Mouse (Mus musculus) MEL (cell line): ENCODE results near the gene Pycr2. TPM values are rescaled to one million over a fixed set of nuclear protein-coding genes. Genes with fewer than 3 reads are reported as not detected.

ENCODE experiments used
- DNase-seq: peaks from one replicate; pipeline ENCODE4 v3.0.0; 2011; ENCODE audit warnings: low read depth, low spot score
- H3K27ac ChIP-seq: 2 replicates; pipeline ENCODE4 v1.5.1; 2012; ENCODE audit warnings: low read depth, mild to moderate bottlenecking, control low read depth, low read length, moderate library complexity; ENCODE audit not compliant: control insufficient read depth
- H3K27me3 ChIP-seq, 2 experiments: fragments of 150-350 bp in 1 of 2; sonication (generic) in 1 of 2; 2 replicates each; pipeline ENCODE4 v1.6.1; 2012; ENCODE audit warnings: low read length in 2 of 2, mild to moderate bottlenecking in 2 of 2, improper control_type of control experiment in 1 of 2, moderate library complexity in 1 of 2; ENCODE audit not compliant: insufficient read depth in 2 of 2, control insufficient read depth in 1 of 2
- H3K36me3 ChIP-seq, 2 experiments: 2 replicates each; pipeline ENCODE4 v1.6.1; 2012 to 2014; ENCODE audit warnings: low read length in 2 of 2, improper control_type of control experiment in 1 of 2, inconsistent platforms in 1 of 2, mild to moderate bottlenecking in 1 of 2; ENCODE audit not compliant: insufficient read depth in 2 of 2, control insufficient read depth in 1 of 2
- H3K4me1 ChIP-seq, 2 experiments: fragments of 150-350 bp in 1 of 2; sonication (generic) in 1 of 2; 2 replicates each; pipeline ENCODE4 v1.6.1; 2012; ENCODE audit warnings: low read length in 2 of 2, improper control_type of control experiment in 1 of 2, mild to moderate bottlenecking in 1 of 2; ENCODE audit not compliant: insufficient read depth in 2 of 2, control insufficient read depth in 1 of 2
- H3K4me3 ChIP-seq, 2 experiments: fragments of 150-350 bp in 1 of 2; sonication (generic) in 1 of 2; 2 replicates each; pipeline ENCODE4 v1.5.1; 2012; ENCODE audit warnings: low read depth in 2 of 2, low read length in 2 of 2, mild to moderate bottlenecking in 2 of 2, moderate library complexity in 2 of 2, control low read depth in 1 of 2, improper control_type of control experiment in 1 of 2; ENCODE audit not compliant: control insufficient read depth in 1 of 2, insufficient read depth in 1 of 2
- H3K79me2 ChIP-seq: 2 replicates; pipeline ENCODE4 v1.6.1; 2012; ENCODE audit warnings: mild to moderate bottlenecking, low read length, moderate library complexity; ENCODE audit not compliant: control insufficient read depth, poor library complexity, insufficient read depth
- H3K9ac ChIP-seq: 2 replicates; pipeline ENCODE4 v1.6.1; 2012; ENCODE audit warnings: low read depth, mild to moderate bottlenecking, control low read depth, low read length, moderate library complexity; ENCODE audit not compliant: control insufficient read depth, poor library complexity, severe bottlenecking
- H3K9me3 ChIP-seq: fragments of 150-350 bp; sonication (generic); replicated peaks from 2 replicates; pipeline ENCODE4 v1.6.1; 2012; ENCODE audit warnings: mild to moderate bottlenecking, low read length, improper control_type of control experiment, moderate library complexity; ENCODE audit not compliant: insufficient read depth
- CHD2 ChIP-seq: IDR thresholded peaks from 2 replicates; pipeline ENCODE4 v1.6.1; 2011; ENCODE audit warnings: low read length, improper control_type of control experiment
- E2F4 ChIP-seq: IDR thresholded peaks from 2 replicates; pipeline ENCODE4 v1.6.1; 2011; ENCODE audit warnings: low read depth, low read length, improper control_type of control experiment, borderline replicate concordance
- GABPA ChIP-seq: IDR thresholded peaks from 2 replicates; pipeline ENCODE4 v1.6.1; 2012; ENCODE audit warnings: low read depth, mild to moderate bottlenecking, inconsistent platforms, low read length, improper control_type of control experiment, moderate library complexity
- KAT2A ChIP-seq: conservative IDR thresholded peaks from 2 replicates; pipeline ENCODE4 v1.6.1; 2012; ENCODE audit warnings: low read depth, low read length, improper control_type of control experiment, inconsistent platforms
- MEF2A ChIP-seq: IDR thresholded peaks from 2 replicates; pipeline ENCODE4 v1.6.1; 2014; ENCODE audit warnings: low read depth, mild to moderate bottlenecking, inconsistent platforms, low read length, improper control_type of control experiment; ENCODE audit not compliant: poor library complexity, insufficient replicate concordance, severe bottlenecking; ENCODE audit errors: extremely low read depth
- MYB ChIP-seq: IDR thresholded peaks from 2 replicates; pipeline ENCODE4 v1.6.1; 2011; ENCODE audit warnings: mild to moderate bottlenecking, low read depth, low read length, improper control_type of control experiment
- NELFE ChIP-seq: IDR thresholded peaks from 2 replicates; pipeline ENCODE4 v1.6.1; 2011; ENCODE audit warnings: low read depth, low read length, improper control_type of control experiment
- NRF1 ChIP-seq: IDR thresholded peaks from 2 replicates; pipeline ENCODE4 v1.6.1; 2014; ENCODE audit warnings: low read depth, mild to moderate bottlenecking, inconsistent platforms, low read length, improper control_type of control experiment, moderate library complexity; ENCODE audit not compliant: poor library complexity, insufficient read depth, severe bottlenecking
- RCOR1 ChIP-seq: IDR thresholded peaks from 2 replicates; pipeline ENCODE4 v1.6.1; 2012; ENCODE audit warnings: low read depth, mild to moderate bottlenecking, inconsistent platforms, low read length, improper control_type of control experiment
- TCF12 ChIP-seq: IDR thresholded peaks from 2 replicates; pipeline ENCODE4 v1.6.1; 2014; ENCODE audit warnings: low read depth, mild to moderate bottlenecking, inconsistent platforms, low read length, improper control_type of control experiment, moderate library complexity
- USF1 ChIP-seq: IDR thresholded peaks from 2 replicates; pipeline ENCODE4 v1.6.1; 2014; ENCODE audit warnings: low read depth, mild to moderate bottlenecking, inconsistent platforms, low read length, improper control_type of control experiment, moderate library complexity
- ZMIZ1 ChIP-seq: IDR thresholded peaks from 2 replicates; pipeline ENCODE4 v1.6.1; 2012; ENCODE audit warnings: low read depth, mild to moderate bottlenecking, inconsistent platforms, low read length, improper control_type of control experiment, moderate library complexity
- polyA plus RNA-seq, 2 experiments: library from polyadenylated mRNA; stranded (reverse) in 1 of 2; unstranded in 1 of 2; fragments of >175 nt in 1 of 2; fragments of >200 nt in 1 of 2; gene quantifications; 2 replicates each; pipeline versions ENCODE4 v1.2.1 to v1.2.4; 2012; ENCODE audit warnings: low replicate concordance in 2 of 2, low read depth in 1 of 2; ENCODE audit not compliant: insufficient read length in 2 of 2, insufficient read depth in 1 of 2, missing spikeins in 1 of 2
- total RNA-seq: library from RNA; depleted of rRNA; stranded (reverse); fragments of 300-350 nt; gene quantifications from 2 replicates; pipeline ENCODE4 v1.2.3, GENCODE M21; 2012

Pycr2 gene
- total and polyA plus RNA-seq, 3 experiments: 125 to 183 TPM; not detected in 1

DNA sequence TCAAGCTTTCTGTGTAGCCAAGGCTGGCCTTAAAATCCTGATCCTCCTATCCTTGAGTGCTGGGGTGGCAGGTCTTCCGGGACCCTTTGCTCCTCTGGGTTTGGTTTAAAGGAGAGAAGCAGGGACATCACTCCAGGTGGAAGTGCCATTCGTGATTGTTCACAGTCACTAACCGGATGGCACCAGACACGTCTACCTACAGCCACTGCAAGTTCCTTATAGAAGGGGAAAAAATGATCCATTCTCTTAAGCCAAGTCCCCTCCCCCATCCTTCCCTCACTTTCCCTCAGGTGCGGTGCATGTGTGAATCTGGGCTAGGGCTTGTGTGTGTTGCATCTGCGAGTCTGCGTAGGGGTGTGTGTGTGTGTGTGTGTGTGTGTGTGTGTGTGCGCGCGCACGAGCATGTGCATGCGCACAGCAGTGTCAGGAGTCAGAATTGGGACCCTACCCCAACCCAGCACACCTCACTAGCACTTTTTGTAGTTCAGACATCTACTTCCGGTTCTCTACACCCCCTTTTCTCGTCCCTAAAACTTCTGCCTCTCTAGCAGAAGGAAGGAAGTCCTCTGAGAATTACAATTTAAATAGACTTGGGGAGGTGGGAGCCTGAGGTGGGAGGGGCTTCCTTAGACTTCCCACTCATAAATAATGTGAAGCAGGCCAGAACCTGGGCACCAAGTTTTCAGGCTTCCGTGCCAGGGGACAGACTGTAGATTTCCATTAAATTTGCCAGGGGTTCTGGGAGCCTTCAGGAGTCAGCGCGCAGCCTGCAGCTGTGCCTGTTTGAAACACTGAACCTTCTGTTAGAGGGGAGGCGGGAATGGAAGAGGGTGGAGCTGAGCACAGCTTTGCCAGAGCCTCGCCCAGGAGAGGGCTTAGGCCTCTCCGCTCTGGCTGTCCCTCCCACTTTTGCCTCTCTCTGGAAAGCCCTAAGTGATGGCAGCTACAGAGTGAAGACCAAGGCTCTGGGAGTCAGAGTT lies 41.2 kb downstream of the Pycr2 start:
- H3K9me3 ChIP-seq: no peaks in the 10 kb centered on the region
- H3K9ac ChIP-seq: no peak overlapping the region
- DNase-seq: peak; percentile 52
- peaks cover 3 to 16% of the 10 kb centered on the region in 2 experiments; a peak in 3 of 4 replicates for H3K4me1 ChIP-seq
- no peaks in the 10 kb centered on the region for H3K27me3 ChIP-seq
- H3K27ac ChIP-seq: no peak overlapping the region
- H3K79me2 ChIP-seq: peaks cover 5% of the 10 kb centered on the region; the same call in 1 of the 2 replicates
- TF ChIP-seq GABPA: no peak
- no peak for TF ChIP-seq MEF2A
- no peak for TF ChIP-seq NELFE
- TF ChIP-seq RCOR1: no peak
- TF ChIP-seq USF1: no peak
- TF ChIP-seq E2F4: no peak
- TF ChIP-seq CHD2: no peak
- TF ChIP-seq NRF1: no peak
- no peak for TF ChIP-seq MYB
- no peak for TF ChIP-seq TCF12
- H3K4me3 ChIP-seq: no peak overlapping the region
- peaks cover 0 to 4% of the 10 kb centered on the region in 2 experiments; a peak in 1 of 4 replicates for H3K36me3 ChIP-seq

DNA sequence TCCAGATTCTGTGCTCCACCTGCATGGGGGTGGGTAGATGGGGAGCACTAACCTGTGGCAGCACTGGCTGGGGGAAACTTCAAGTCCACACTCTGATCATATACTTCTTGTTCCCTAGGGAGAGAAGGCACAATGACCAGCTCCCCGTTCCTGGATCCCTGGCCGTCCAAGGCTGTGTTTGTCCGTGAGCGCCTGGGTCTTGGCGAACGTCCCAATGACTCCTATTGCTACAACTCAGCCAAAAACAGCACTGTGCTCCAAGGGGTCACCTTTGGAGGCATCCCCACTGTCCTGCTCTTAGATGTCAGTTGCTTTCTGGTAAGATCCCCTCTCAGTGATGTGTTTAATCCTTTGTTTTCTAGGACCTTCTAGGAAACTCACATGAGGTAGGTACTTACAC lies 42.4 kb downstream of the Pycr2 start:
- TF ChIP-seq E2F4 (no peak), CHD2 (no peak), KAT2A (no peak), ZMIZ1 (no peak)
- Histone ChIP-seq H3K79me2 (peaks cover 5% of the 10 kb centered on the region; the same call in 1 of the 2 replicates), H3K36me3 (peaks cover 0 to 4% of the 10 kb centered on the region in 2 experiments; a peak in 1 of 4 replicates), H3K9ac (no peak overlapping the region), H3K27me3 (no peaks in the 10 kb centered on the region), H3K9me3 (no peaks in the 10 kb centered on the region), H3K4me3 (no peak overlapping the region), H3K27ac (no peak overlapping the region), H3K4me1 (peaks cover 3 to 12% of the 10 kb centered on the region in 2 experiments; a peak in 3 of 4 replicates)
- DNase-seq: no peak
